Mouse (Mus musculus): ENCODE measurements around the gene Tmem207.
"Not testable (repeated sequence)": the region's sequence is repeated elsewhere in the genome, so short reads cannot be mapped to it uniquely, and the experiment has no call there.

Tmem207 gene

GRCm38 (mm10) chr16:26526669-26527068, at the start of gene Tmem207:
Gene Tmem207, minus strand, starts transcription at chr16:26526769.
- no peak for DNase-seq (ENCODE audit: low read depth)

- no peak for DNase-seq (ENCODE audit: low read depth)
Observed at GRCm38 (mm10) chr16:26574173-26574572, 47.6 kb upstream of the Tmem207 start.

GRCm38 (mm10) chr16:26571836-26572235, 45.3 kb upstream of the Tmem207 start:
- no peak for DNase-seq (ENCODE audit: low read depth)

GRCm38 (mm10) chr16:26569387-26569978, 42.9 kb upstream of the Tmem207 start:
- no peak for DNase-seq (ENCODE audit: low read depth)

GRCm38 (mm10) chr16:26562771-26563170, 36.2 kb upstream of the Tmem207 start:
- DNase-seq (ENCODE audit: low read depth): no peak

GRCm38 (mm10) chr16:26561743-26562142, 35.2 kb upstream of the Tmem207 start:
- no peak for DNase-seq (ENCODE audit: low read depth)

- no peak for DNase-seq (ENCODE audit: low read depth)
Observed at GRCm38 (mm10) chr16:26558797-26559196, 32.2 kb upstream of the Tmem207 start.

- no peak for DNase-seq (ENCODE audit: low read depth)
Observed at GRCm38 (mm10) chr16:26552234-26552633, 25.7 kb upstream of the Tmem207 start.

GRCm38 (mm10) chr16:26549221-26549620, 22.7 kb upstream of the Tmem207 start:
- DNase-seq (ENCODE audit: low read depth): no peak

GRCm38 (mm10) chr16:26546879-26547206, 20.3 kb upstream of the Tmem207 start:
- DNase-seq (ENCODE audit: low read depth): no peak

GRCm38 (mm10) chr16:26546170-26546878, 19.8 kb upstream of the Tmem207 start:
- DNase-seq (ENCODE audit: low read depth): no peak

GRCm38 (mm10) chr16:26532287-26532686, 5.7 kb upstream of the Tmem207 start:
- DNase-seq (ENCODE audit: low read depth): no peak

GRCm38 (mm10) chr16:26530451-26530850, 3.9 kb upstream of the Tmem207 start:
- no peak for DNase-seq (ENCODE audit: low read depth)

GRCm38 (mm10) chr16:26527931-26528666, 1.5 kb upstream of the Tmem207 start:
- DNase-seq (ENCODE audit: low read depth): no peak

GRCm38 (mm10) chr16:26525832-26526231, 737 bp downstream of the Tmem207 start:
- DNase-seq (ENCODE audit: low read depth): no peak

- DNase-seq (ENCODE audit: low read depth): no peak
Observed at GRCm38 (mm10) chr16:26519596-26519995, 7.0 kb downstream of the Tmem207 start.

- no peak for DNase-seq (ENCODE audit: low read depth)
Observed at GRCm38 (mm10) chr16:26504961-26505360, 21.6 kb downstream of the Tmem207 start.

- DNase-seq (ENCODE audit: low read depth): no peak
Observed at GRCm38 (mm10) chr16:26500738-26501137, 25.8 kb downstream of the Tmem207 start.

- DNase-seq (ENCODE audit: low read depth): not testable (repeated sequence)
Observed at GRCm38 (mm10) chr16:26499705-26500104, 26.9 kb downstream of the Tmem207 start.

- DNase-seq (ENCODE audit: low read depth): no peak
Observed at GRCm38 (mm10) chr16:26495721-26496120, 30.8 kb downstream of the Tmem207 start.

GRCm38 (mm10) chr16:26471254-26471653, 55.3 kb downstream of the Tmem207 start:
- no peak for DNase-seq (ENCODE audit: low read depth)

- no peak for DNase-seq (ENCODE audit: low read depth)
Observed at GRCm38 (mm10) chr16:26466535-26466934, 60.0 kb downstream of the Tmem207 start.

- no peak for DNase-seq (ENCODE audit: low read depth)
Observed at GRCm38 (mm10) chr16:26462835-26463234, 63.7 kb downstream of the Tmem207 start, which contains the start of gene Cldn16. Gene Cldn16, plus strand, starts transcription at chr16:26463135.

All from fibroblast of lung, adult 2 months (primary cell).